Mouse (Mus musculus): ENCODE results near the gene Clcf1. TPM values are rescaled to one million over a fixed set of nuclear protein-coding genes. Genes with fewer than 3 reads are reported as not detected.
A peak's percentile ranks its signal among the peaks of the same experiment; 100 is the strongest.

Clcf1 gene
- polyA plus RNA-seq, 1 experiment from 2014 or later: 0.74 TPM

DNA sequence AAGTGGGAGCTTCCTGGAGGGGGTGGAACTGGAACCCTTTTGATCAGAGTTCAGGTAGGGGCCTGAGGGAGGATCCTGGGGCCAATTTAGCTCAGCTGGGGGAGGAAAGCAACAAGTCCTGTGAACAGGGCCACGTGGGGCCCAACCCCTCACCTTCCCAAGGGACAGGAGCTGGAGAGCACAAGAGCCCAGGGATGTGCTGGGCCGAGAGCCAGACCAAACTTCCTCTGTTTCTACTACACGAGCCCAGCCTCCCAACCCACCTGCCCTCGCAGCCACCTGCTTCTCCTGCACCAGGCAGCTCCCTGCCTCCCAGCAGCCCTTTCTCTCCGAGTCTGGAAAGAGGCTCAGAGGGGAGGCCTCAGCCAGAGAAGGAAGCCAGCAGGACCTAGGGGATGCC, 17.5 kb upstream of the Clcf1 start:
- WGBS: 77% methylated on average over 5 of the region's 5 CpGs
- Histone ChIP-seq H3K4me1 (peaks cover 49% of the 10 kb centered on the region), H3K36me3 (peaks cover 76% of the 10 kb centered on the region), H3K4me3 (no peak overlapping the region), H3K27me3 (ENCODE audit: low read depth, poor library complexity, severe bottlenecking) (no peaks in the 10 kb centered on the region), H3K9me3 (replicated peaks) (no peaks in the 10 kb centered on the region), H3K27ac (replicated peaks) (no peak overlapping the region)
- DNase-seq (ENCODE audit: low spot score): no peak

DNA sequence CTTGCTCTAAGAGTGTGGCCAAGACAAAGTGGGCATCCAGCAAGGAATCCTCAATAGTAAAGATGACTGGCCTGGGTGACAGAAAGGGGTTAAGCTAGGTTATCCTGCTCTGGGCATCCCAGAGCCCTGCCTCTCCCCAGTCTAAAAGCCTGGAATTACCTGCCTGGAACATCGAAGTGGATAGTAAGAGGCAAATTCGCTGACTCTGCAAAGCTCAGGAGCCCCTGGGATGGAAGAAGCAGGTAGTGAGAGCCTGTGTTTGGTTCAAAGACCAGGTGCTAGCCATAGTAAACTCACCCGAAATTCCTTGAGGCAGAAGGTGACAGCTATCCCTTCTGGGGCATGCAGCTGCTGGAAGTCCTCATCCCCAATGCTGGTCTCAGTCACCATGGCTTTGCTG, 16.9 kb upstream of the Clcf1 start:
- peaks cover 76% of the 10 kb centered on the region for H3K36me3 ChIP-seq
- H3K27me3 ChIP-seq (ENCODE audit: low read depth, poor library complexity, severe bottlenecking): peaks cover under 1% of the 10 kb centered on the region; the same call in 1 of the 2 replicates
- 81% methylated on average over 3 of the region's 3 CpGs for WGBS
- H3K9me3 ChIP-seq (replicated peaks): no peaks in the 10 kb centered on the region
- no peak for DNase-seq (ENCODE audit: low spot score)
- H3K27ac ChIP-seq (replicated peaks): no peak overlapping the region
- H3K4me3 ChIP-seq: no peak overlapping the region; the same call in 1 of the 2 replicates
- H3K4me1 ChIP-seq: peaks cover 50% of the 10 kb centered on the region

DNA sequence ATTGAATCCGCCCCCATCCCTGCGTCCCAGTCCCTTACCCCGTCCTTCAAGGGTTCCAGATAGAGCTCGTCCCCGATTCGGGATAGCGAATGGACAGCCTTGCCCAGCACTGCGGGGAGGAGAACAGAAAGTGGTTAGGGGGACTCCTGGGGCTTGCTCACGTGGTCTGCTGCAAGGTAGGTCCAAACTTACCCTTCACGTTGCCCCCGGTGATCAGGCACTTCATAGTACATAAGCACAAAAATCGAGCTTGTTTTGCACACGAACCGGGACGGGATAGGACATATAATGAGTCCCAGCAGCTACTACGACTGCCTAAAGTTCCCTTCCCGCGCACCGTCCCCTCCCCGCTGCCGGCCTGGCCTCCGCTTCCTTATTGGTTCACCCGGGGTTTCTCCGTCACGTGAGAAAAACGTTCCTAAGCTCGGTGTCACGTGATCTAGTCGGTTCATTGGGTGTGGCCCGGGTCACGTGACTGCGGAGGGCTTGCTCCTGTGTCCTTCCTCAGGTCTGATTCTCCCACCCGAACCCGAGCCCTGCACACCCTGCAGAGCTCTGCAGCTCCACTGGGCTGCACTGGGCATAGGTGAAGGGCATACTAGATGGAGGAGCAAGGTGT, 12.6 kb upstream of the Clcf1 start, which contains the start of gene Rad9a:
TSS of gene Rad9a (minus strand) at position 372 of the 619 bp plus-strand sequence.
- WGBS: under 1% methylated on average over 34 of the region's 34 CpGs
- Histone ChIP-seq H3K9me3 (replicated peaks) (no peaks in the 10 kb centered on the region), H3K4me3 (peak within 1 kb of the TSS; percentile 65), H3K36me3 (peaks cover 42% of the 10 kb centered on the region), H3K27ac (replicated peaks) (peak within 1 kb of the TSS; percentile 87), H3K4me1 (peaks cover 34% of the 10 kb centered on the region), H3K27me3 (ENCODE audit: low read depth, poor library complexity, severe bottlenecking) (peaks cover 35% of the 10 kb centered on the region)
- DNase-seq (ENCODE audit: low spot score): peak; percentile 96

DNA sequence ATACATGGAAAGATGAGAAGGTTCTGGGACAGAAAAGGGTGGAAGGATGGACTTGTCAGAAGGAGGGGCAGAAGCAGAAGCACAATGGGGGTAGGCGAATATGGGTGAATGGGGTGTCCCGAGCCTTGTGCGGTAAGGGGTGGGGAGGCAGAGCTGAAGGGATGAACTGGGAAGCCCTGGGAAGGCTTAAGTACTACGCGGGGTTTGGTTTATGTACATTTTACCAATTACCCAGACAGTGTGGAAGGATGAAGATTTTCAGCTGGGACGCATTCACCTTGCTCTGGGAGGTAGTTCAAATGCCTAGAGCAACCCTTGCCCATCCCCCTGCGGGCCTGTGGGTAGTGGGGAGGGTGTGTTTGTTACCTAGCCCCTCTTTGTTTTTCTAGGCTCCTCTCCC, 11.9 kb upstream of the Clcf1 start:
- peaks cover 40% of the 10 kb centered on the region for H3K27me3 ChIP-seq (ENCODE audit: low read depth, poor library complexity, severe bottlenecking)
- peak overlapping the region; percentile 87 for H3K27ac ChIP-seq (replicated peaks)
- 39% methylated on average over 7 of the region's 7 CpGs for WGBS
- H3K4me3 ChIP-seq: peak overlapping the region; percentile 65
- H3K36me3 ChIP-seq: peaks cover 35% of the 10 kb centered on the region
- no peak for DNase-seq (ENCODE audit: low spot score)
- H3K9me3 ChIP-seq (replicated peaks): no peaks in the 10 kb centered on the region
- H3K4me1 ChIP-seq: peaks cover 30% of the 10 kb centered on the region

DNA sequence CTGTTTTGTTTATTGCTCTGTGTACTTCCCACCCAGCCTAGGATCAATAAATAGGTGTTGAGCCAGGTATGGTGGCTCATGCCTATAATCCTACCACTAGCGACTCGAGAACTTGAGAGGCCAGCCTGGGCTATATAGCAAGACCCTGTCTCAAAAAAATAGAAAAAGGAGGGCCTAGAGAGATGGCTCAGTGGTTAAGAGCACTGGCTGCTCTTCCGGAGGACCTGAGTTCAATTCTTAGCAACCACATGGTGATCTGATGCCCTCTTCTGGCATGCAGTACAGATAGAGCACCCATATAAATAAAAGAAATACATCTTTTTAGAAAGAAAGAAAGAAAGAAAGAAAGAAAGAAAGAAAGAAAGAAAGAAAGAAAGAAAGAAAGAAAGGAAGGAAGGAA, 10.9 kb upstream of the Clcf1 start:
- H3K9me3 ChIP-seq (replicated peaks): no peaks in the 10 kb centered on the region
- no peak overlapping the region for H3K4me3 ChIP-seq
- H3K4me1 ChIP-seq: peaks cover 30% of the 10 kb centered on the region
- H3K27me3 ChIP-seq (ENCODE audit: low read depth, poor library complexity, severe bottlenecking): peaks cover 43% of the 10 kb centered on the region
- H3K36me3 ChIP-seq: peaks cover 25% of the 10 kb centered on the region
- WGBS: 70% methylated on average over 3 of the region's 3 CpGs
- H3K27ac ChIP-seq (replicated peaks): no peak overlapping the region
- DNase-seq (ENCODE audit: low spot score): no peak

DNA sequence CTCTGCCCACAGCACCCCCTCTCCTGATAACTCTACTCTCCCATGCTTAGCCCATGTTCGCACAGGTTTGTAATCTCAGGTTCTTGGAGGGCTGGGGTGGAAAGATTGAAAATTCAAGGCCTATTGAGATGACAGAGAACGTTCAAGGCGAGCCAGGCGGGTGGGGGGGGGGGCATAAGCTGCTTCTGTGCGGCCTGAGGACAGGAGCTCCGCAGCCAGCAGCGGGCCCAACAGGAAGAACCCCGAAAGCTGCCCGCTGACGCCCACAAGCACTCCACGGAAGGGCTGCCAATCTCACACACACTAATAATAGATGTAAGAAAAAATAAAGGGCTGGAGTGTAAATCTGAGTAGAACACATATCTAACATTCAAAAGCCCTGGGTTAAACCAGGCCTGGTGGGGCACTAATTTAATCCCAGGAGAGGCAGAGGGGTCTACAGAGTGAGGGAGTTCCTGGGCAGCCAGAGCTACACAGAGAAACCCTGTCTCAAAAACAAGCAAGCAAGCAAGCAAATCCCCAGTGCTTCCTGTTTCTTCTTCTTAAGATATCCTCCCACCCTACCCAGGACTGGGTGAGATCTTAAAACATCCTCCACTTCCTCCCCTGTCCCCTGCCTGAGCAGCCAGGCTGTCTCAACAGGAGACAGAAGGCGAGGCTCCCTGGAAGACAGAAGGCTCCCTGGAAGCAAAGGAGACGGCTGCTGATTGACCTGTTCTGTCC, 10.3 kb upstream of the Clcf1 start:
- Histone ChIP-seq H3K9me3 (replicated peaks) (no peaks in the 10 kb centered on the region), H3K27ac (replicated peaks) (no peak overlapping the region), H3K4me3 (no peak overlapping the region), H3K4me1 (peaks cover 30% of the 10 kb centered on the region), H3K27me3 (ENCODE audit: low read depth, poor library complexity, severe bottlenecking) (peaks cover 49% of the 10 kb centered on the region), H3K36me3 (peaks cover 18% of the 10 kb centered on the region)
- DNase-seq (ENCODE audit: low spot score): no peak
- 62% methylated on average over 13 of the region's 13 CpGs for WGBS

DNA sequence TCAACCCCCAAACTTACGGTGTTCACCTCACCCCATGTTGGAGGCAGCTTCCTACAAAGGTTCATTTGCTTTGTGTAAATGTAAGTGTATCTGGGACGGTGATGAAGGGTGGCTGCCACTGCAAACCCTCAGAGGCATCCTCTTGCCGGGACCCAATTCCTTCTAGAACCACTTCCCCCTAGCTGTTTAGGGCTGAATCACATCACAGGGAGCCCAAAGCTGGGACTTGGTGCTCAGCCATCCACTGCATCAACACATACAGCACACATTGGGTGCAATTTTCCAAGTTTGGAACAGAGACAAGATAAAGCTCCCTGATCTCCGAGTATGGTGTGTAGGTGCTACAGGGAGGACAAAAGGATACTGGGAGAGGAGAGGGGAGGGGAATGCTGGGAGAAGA, 9.1 kb upstream of the Clcf1 start:
- peaks cover 58% of the 10 kb centered on the region for H3K27me3 ChIP-seq (ENCODE audit: low read depth, poor library complexity, severe bottlenecking)
- H3K9me3 ChIP-seq (replicated peaks): no peaks in the 10 kb centered on the region
- H3K36me3 ChIP-seq: peaks cover 7% of the 10 kb centered on the region
- WGBS: 76% methylated on average over 3 of the region's 4 CpGs
- H3K27ac ChIP-seq (replicated peaks): no peak overlapping the region
- H3K4me3 ChIP-seq: no peak overlapping the region
- peaks cover 28% of the 10 kb centered on the region for H3K4me1 ChIP-seq
- no peak for DNase-seq (ENCODE audit: low spot score)

DNA sequence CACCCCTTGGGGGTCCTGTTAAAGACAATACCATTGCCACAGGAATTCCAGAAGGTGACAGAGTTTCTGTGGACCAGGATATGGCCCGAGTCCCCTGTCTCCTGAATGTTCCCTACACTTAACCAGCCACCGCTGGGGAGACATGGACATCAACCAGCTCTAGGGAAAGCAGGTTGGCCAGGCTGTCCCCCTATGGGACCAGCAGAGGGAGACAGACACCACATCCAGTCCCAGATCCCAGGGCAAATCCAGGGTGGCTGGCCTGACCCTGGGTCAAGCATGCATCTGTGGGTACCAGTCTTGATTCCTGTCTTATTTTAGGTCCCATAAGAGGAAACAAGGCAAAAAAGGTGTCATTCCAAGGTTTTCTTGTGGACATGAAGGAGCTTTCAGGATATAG, 7.1 kb upstream of the Clcf1 start:
- H3K9me3 ChIP-seq (replicated peaks): no peaks in the 10 kb centered on the region
- H3K27me3 ChIP-seq (ENCODE audit: low read depth, poor library complexity, severe bottlenecking): peaks cover 76% of the 10 kb centered on the region
- 5% methylated on average over 2 of the region's 2 CpGs for WGBS
- peak; percentile 75 for DNase-seq (ENCODE audit: low spot score)
- H3K27ac ChIP-seq (replicated peaks): no peak overlapping the region
- H3K4me1 ChIP-seq: peaks cover 17% of the 10 kb centered on the region
- H3K4me3 ChIP-seq: no peak overlapping the region
- H3K36me3 ChIP-seq: no peaks in the 10 kb centered on the region

DNA sequence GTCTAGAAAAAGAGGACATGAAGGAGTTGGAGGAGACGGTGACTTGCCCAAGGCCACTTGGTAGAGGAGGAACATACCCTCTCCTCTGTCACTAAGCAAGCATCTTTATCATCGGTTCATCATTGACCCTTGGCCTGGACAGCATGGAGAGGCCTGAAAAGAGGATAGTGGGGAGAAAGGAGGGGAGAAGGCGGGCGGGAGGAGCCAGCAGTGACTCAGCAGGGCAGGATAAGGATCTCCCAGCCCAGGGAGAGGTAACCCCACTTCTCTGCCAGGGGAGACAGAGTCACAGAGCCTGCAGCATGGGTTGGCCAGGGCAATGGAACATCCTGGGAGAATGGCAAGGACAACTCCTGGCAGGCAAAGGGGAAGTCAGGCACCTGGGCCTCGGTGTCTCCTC, 5.5 kb upstream of the Clcf1 start:
- Histone ChIP-seq H3K27me3 (ENCODE audit: low read depth, poor library complexity, severe bottlenecking) (peaks cover 80% of the 10 kb centered on the region), H3K4me1 (peaks cover 24% of the 10 kb centered on the region), H3K4me3 (no peak overlapping the region), H3K27ac (replicated peaks) (no peak overlapping the region), H3K36me3 (no peaks in the 10 kb centered on the region), H3K9me3 (replicated peaks) (no peaks in the 10 kb centered on the region)
- 71% methylated on average over 5 of the region's 5 CpGs for WGBS
- no peak for DNase-seq (ENCODE audit: low spot score)

DNA sequence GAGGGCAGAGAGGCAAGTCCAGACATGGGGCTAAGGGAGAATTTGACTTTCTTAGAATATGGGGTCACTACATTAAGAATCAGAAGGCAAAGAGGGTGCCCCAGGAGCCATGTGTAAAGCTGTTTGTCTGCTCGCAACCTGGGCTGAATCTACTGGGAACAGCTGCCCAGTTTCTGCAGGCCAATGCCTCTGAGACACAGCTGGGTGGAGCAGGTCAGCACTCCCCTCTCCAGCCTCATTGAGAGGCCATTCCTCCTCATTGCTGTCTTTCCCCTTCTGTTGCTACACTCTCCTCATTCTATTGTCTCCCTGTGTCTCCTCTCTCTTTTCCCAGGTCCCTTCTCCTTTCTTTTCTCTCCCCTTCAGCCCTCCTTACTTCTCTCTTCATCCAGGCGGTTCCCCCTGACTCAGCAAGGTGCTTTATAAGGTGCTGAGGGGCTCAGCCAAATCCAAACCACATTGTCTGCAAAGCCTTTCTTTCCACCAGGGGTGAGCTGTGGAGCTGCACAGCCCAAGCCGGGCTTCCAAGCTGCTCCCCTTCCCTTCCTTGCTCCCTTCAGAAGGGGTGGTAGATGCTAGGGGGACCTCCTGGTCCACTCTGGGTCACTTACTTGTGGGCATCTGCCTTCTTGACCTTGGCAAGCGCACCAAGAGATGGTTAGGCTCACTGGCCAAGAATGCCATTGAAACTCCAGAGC, 2.0 kb upstream of the Clcf1 start:
- no peak overlapping the region for H3K4me3 ChIP-seq
- no peaks in the 10 kb centered on the region for H3K9me3 ChIP-seq (replicated peaks)
- H3K27me3 ChIP-seq (ENCODE audit: low read depth, poor library complexity, severe bottlenecking): peaks cover 86% of the 10 kb centered on the region
- 12% methylated on average over 4 of the region's 4 CpGs for WGBS
- peaks cover 55% of the 10 kb centered on the region for H3K4me1 ChIP-seq
- H3K27ac ChIP-seq (replicated peaks): peak overlapping the region; percentile 4
- H3K36me3 ChIP-seq: no peaks in the 10 kb centered on the region
- no peak for DNase-seq (ENCODE audit: low spot score)

DNA sequence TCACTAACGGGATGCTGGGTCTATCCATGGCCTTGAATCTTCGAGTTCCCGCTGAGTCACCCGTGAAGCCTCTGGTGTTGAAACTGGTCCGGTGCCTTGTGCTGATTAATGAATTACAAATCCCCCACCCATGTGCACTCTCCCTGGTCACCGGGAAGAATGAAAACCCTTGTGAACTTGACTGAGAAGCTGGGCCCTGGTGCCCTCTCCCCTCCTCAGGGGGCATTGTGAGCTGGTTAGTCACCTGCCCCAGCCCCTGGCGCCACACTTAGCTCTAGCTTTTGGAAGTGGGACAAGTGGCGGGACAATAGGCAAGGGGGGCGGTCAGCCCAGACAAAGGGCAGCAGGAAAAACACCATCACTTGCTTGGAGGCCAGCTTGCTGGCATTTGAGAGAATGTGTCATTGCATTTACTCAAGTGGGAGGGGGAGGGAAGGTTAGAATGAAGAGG, 489 bp upstream of the Clcf1 start:
- DNase-seq (ENCODE audit: low spot score): peak; percentile 31
- H3K36me3 ChIP-seq: no peaks in the 10 kb centered on the region
- H3K27ac ChIP-seq (replicated peaks): peak overlapping the region; percentile 83; the same call in 1 of the 2 replicates
- H3K4me3 ChIP-seq: peak overlapping the region; percentile 71
- 8% methylated on average over 9 of the region's 9 CpGs for WGBS
- peaks cover 94% of the 10 kb centered on the region for H3K27me3 ChIP-seq (ENCODE audit: low read depth, poor library complexity, severe bottlenecking)
- H3K4me1 ChIP-seq: peaks cover 62% of the 10 kb centered on the region
- H3K9me3 ChIP-seq (replicated peaks): no peaks in the 10 kb centered on the region

DNA sequence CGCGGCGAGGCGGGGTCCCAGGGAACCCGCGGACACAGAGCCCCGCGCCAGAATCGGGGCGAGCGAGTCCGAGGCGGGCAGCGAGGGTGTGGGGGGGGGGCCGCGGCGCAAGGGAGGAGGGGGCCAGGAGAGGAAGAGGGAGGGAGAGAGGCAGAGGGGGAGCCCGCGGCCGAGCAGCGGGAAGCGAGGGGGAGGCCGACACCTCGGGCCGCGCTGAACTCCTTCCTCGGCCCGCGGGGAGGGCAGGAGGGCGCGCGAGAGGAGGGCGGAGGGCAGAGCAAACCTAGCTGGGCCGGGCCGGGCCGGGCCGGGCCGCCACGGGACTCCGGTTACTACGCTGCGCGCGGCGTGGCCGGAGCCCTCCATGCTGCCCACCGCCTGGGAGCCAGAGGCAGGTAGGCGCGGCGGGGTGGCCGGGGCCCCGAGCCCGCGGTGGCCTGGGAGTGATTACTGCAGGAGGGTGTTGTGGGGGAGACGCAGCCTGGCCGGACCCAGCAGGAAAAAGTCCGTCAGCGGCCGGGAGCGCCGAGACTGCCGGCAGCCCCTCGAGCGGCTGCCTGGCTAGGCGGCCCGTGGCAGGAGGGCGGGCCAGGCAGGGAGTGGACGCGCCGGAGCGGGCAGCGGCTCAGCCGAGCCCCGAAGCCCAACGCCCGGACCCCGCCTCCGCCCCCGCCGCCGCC, 873 bp downstream of the Clcf1 start:
- H3K27me3 ChIP-seq (ENCODE audit: low read depth, poor library complexity, severe bottlenecking): peaks cover 94% of the 10 kb centered on the region
- H3K4me1 ChIP-seq: peaks cover 68% of the 10 kb centered on the region

More for the DNA sequence above, 873 bp downstream of the Clcf1 start:
- peak overlapping the region; percentile 71 for H3K4me3 ChIP-seq
- 0% methylated on average over 63 of the region's 81 CpGs for WGBS
- peak overlapping the region; percentile 83 for H3K27ac ChIP-seq (replicated peaks)
- H3K36me3 ChIP-seq: no peaks in the 10 kb centered on the region
- H3K9me3 ChIP-seq (replicated peaks): no peaks in the 10 kb centered on the region
- peak; percentile 69 for DNase-seq (ENCODE audit: low spot score)

Data from midbrain, embryonic 10.5 days (tissue).